Mouse (Mus musculus): ENCODE results near the gene Fam19a3.
"Not testable (repeated sequence)": the region's sequence is repeated elsewhere in the genome, so short reads cannot be mapped to it uniquely, and the experiment has no call there.

Fam19a3 gene

DNA sequence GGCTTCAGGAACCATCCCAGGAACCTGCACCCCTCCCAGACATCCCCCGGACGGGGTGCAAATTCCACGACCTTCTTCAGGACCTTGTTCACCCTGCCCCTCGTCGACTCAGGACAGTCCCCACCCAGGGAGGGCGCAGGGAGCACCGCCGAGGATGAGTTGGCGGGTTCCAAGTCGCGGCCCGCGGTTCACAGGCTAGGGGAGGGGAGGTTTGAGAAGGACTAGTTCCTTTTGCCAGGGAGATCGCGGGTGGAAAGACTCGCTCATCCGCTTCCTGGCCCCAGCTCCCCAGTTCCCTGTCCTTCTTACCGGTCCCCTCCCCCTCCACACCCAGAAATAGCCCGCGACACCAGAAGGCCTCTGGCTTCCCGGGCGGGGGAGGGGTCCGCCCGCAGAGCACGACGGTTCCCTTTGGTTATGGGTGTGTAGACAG lies at the start of gene Fam19a3:
TSS of gene Fam19a3 (minus strand) at position 370 of the 433 bp plus-strand sequence.
- no peak for DNase-seq (ENCODE audit: low read depth, low spot score)

DNA sequence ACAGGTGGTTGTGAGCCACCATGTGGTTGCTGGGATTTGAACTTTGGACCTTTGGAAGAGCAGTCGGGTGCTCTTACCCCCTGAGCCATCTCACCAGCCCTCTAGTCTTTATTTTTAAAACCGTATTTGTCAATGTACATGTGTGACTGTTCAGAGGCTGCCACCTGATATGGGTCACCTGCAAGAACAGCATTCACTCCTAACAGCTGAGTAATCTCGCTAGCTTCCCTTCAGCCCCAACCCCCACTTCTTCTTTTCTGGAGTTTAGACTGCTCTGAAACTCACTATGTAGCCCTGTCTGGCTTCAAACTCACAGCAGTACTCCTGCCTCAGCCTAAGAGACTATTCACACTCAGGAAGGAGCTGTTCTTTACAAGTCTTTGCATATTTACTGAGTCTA lies 40.8 kb upstream of the Fam19a3 start:
- DNase-seq (ENCODE audit: low read depth, low spot score) = no peak

- no peak for DNase-seq (ENCODE audit: low read depth, low spot score)
Measured at GRCm38 (mm10) chr3:104820426-104820825, 38.8 kb upstream of the Fam19a3 start.

GRCm38 (mm10) chr3:104818749-104819134 lies 37.1 kb upstream of the Fam19a3 start:
- DNase-seq (ENCODE audit: low read depth, low spot score) = no peak

GRCm38 (mm10) chr3:104817991-104818748 lies 36.5 kb upstream of the Fam19a3 start, which contains the start of gene Mov10:
Gene Mov10 (minus strand): TSS chr3:104818563.
- DNase-seq (ENCODE audit: low read depth, low spot score) = peak; percentile 85

DNA sequence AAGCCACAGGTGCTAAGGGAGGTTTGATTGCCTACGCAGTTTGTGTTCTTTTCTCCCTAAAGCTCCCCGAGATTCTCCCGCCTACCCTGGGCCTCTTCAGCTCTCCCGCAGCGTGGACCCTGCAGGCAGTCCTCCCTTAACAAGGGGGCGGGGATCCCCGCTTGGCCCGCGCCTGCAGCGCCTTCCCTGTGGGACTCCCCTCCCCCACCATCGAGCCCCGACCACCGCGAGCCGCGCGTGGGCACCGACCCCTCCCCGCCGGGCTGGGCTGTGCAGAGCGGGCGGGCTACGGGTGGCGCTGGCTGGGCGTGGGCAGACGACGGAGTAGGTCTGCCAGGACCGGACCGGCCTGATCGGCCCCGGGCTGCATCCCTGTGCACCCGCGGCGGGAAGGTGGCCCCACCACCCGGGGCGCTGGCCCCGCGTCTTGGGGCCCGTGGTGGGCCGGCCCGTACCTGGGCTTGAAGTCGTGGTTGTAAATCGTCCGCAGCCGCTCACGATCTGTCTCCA lies 35.9 kb upstream of the Fam19a3 start:
- DNase-seq (ENCODE audit: low read depth, low spot score) = peak; percentile 62

DNA sequence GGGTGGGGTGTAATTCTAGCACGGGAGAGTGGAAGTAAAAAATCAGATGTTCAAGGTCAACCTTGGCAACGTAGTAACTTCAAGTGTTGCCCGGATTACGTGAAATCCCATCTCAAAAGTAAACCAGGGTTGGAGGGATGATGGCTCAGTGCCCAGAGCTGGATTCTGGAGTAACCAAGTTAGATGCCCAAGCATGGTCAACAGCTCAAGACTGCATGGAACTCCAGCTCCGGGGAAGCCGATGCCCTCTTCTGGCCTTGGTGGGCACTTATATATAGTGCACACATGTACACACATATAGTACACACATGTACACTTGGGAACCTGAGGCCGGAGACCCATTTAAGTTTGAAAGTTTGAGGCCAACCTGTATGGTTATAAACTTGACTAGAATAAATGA lies 34.5 kb upstream of the Fam19a3 start:
- no peak for DNase-seq (ENCODE audit: low read depth, low spot score)

- no peak for DNase-seq (ENCODE audit: low read depth, low spot score)
Measured at GRCm38 (mm10) chr3:104815346-104815745, 33.7 kb upstream of the Fam19a3 start.

DNA sequence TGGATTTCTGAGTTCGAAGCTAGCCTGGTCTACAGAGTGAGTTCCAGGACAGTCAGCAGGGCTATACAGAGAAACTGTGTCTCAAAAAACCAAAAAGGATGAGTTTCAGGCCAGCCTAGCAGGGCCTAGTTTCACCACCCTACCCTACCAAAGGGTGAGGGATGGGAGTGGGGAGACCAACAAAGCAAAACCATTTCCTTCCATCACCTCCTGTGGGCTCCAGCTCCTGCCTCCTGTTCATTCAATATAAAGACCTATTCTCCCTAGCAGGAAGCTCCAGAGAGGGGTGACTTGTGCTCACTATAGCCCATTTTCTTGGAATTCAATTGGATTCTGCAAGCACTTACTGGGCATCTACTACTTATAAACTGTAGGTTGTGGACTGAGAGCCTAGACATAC lies 33.1 kb upstream of the Fam19a3 start:
- DNase-seq (ENCODE audit: low read depth, low spot score) = no peak

GRCm38 (mm10) chr3:104813227-104813626 lies 31.6 kb upstream of the Fam19a3 start:
- not testable (repeated sequence) for DNase-seq (ENCODE audit: low read depth, low spot score)

DNA sequence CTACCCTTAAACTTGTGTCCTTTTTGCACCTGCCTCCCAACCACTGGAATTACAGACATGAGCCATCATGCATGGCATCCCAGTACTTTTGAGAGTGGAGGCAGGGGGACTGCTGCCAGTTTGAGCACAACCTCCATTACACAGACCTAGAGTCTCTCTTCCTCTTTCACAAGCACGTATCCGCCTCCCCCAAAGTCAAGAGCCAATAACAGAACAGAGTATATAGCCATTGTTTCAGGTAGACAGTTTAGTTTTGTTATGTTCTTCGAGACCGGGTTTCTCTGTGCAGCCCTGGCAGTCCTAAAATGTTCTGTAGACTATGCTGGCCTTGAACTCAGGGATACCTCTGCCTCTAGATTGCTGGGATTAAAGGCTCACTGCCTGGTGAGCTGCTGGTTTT lies 30.6 kb upstream of the Fam19a3 start:
- no peak for DNase-seq (ENCODE audit: low read depth, low spot score)

- DNase-seq (ENCODE audit: low read depth, low spot score) = no peak
Measured at GRCm38 (mm10) chr3:104811752-104812151, 30.1 kb upstream of the Fam19a3 start.

DNA sequence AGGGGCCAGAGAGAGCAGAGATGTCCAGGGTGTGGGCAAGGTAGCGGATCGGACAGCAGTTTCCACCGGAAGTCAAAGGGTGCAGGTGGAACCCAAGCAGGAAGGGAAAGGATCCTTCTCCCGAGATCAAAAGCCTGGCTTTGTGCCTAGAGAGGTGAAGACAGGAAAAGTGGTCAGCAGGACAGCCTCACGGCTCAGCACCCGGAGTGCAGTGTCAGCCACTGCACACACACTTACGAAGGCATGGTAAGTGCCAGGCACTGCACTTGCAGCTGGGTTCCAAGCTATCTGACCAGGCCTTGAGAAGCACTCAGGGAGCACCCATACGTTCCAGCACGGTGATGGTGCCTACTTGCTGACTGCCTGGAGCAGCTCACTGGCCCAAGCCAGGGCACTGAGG lies 23.9 kb upstream of the Fam19a3 start:
- no peak for DNase-seq (ENCODE audit: low read depth, low spot score)

- no peak for DNase-seq (ENCODE audit: low read depth, low spot score)
Measured at GRCm38 (mm10) chr3:104804312-104804711, 22.7 kb upstream of the Fam19a3 start.

DNA sequence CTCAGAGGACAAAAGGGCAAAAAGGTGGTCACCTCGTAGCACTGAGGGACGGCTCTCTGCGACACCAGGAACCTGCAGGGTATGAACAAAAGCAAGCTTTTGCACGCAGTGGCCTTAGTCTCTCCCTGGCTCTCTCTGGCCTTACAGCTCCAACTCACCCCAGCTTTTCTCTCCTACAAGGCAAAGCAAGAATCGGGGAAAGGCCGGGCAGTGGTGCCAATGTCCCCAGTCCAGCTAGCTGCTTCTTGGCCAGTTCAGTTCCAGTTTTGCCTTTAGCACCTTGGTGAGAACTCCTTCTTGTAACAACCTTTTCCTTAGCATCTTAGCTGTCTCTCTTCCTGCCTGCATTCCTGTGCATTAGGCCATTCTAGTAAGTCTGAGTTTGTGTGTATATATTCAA lies 19.8 kb upstream of the Fam19a3 start:
- no peak for DNase-seq (ENCODE audit: low read depth, low spot score)

GRCm38 (mm10) chr3:104800681-104801080 lies 19.0 kb upstream of the Fam19a3 start:
- no peak for DNase-seq (ENCODE audit: low read depth, low spot score)

- no peak for DNase-seq (ENCODE audit: low read depth, low spot score)
Measured at GRCm38 (mm10) chr3:104796430-104797082, 14.9 kb upstream of the Fam19a3 start.

GRCm38 (mm10) chr3:104795661-104796340 lies 14.2 kb upstream of the Fam19a3 start:
- no peak for DNase-seq (ENCODE audit: low read depth, low spot score)

- no peak for DNase-seq (ENCODE audit: low read depth, low spot score)
Measured at GRCm38 (mm10) chr3:104794953-104795470, 13.4 kb upstream of the Fam19a3 start.

DNA sequence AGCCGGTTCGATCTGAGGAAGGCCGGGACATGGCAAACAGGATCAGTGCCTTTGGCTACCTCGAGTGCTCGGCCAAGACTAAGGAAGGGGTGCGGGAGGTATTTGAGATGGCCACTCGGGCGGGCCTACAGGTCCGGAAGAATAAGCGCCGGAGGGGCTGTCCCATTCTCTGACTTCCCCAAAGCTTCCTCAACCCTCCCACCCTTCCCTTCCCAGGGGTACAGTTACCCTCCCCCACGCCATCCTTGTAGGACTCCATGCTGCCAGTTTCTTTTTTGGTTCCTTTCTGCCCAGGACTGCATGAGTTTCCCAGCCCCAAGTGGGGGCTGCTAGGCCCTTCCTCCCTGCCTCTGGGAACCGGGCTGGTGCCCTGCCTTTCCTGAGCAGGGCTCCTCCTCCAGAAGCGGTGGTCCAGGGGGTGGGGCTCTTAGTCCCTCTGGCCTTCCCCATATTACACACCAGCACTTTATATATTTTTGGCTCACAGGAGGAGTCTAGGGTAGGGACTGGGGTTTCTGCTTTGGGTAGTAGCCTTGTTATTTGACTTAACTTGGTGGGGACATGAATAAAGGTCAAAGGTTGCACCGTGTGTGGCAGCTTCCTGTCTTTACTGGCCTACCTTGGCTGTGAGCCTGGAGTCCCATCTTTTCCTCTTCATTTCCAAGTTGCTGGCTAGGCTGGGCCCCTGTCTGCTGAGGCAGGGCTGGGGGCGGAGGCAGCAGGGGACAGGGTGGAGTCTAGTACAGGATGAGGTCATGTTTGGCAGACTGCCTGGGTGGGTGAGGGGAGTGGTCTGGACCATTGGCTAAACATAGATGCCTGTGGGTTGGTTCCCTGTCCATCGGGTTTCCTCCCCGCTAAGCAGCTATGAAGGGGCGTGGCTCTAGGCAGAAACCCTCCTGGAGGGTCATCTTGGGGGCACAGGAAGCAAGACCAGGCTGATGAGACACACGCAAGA lies 12.5 kb upstream of the Fam19a3 start:
- peak; percentile 95 for DNase-seq (ENCODE audit: low read depth, low spot score)
